In the genomic region with DNA sequence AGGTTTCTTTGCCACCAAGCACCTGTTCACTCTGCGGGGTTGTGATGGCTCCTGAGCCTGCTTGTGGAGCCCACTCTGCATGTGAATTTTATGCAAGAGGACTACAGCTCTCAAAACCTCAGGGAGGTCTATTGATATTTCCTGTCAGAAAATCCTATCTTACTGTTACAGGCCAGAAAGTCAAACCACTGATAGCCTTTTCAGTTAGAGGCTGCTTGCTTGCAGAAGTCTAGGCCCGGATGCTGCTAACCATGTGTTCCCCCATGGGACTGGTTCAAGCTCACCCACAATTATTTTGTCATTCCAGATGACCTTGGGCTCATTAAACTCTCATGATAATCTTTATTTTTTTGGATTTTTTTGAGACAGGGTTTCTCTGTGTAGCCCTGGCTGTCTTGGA, we compare ENCODE assay signal across 34 mouse cellular contexts. TPM values are rescaled to one million over a fixed set of nuclear protein-coding genes. Genes with fewer than 3 reads are reported as not detected.
A peak's percentile ranks its signal among the peaks of the same experiment; 100 is the strongest.
DNase-seq lines count a peak whose midpoint lies in the region; ATAC-seq and TF ChIP-seq lines count a peak whose summit lies in the region.
"Had no signal": no experiment of that assay in that cellular context is flagged by ENCODE, and none has a peak within 500 bp of the region (broad histone marks: within the 10 kb centered on the region; RNA-seq: fewer than 3 reads in every experiment).

No protein-coding gene starts in this region.

- no peaks in the 10 kb centered on the region for H3K27me3 ChIP-seq in MEL (ENCODE audit: control insufficient read depth in 1 of 2, insufficient read depth in 2 of 2, low read length in 2 of 2)
- H3K27me3 ChIP-seq: embryonic facial prominence, embryonic 13.5 days; forebrain, embryonic 12.5 days; forebrain, embryonic 15.5 days had no signal

- peak; percentile 68 for DNase-seq in heart, adult 11 months
- DNase-seq in heart, postnatal 25 days (ENCODE audit: low spot score): no peak
- peak; percentile 78 for DNase-seq in MEL (ENCODE audit: low read depth, low spot score)
- no peak for DNase-seq in thymus, postnatal 0 days (ENCODE audit: low spot score)
- no peak for DNase-seq in gastrocnemius, postnatal 10 days
- DNase-seq: adrenal gland, postnatal 14 days; cerebellum, adult 18-20 months; cerebellum, adult 9-10 months; cerebellum, postnatal 14 days; embryo, embryonic 11 days; gastrocnemius, postnatal 36 days; heart, postnatal 36 days had no signal

- intact Hi-C loops in heart, postnatal 25 days (cut with DNase I): no loop called here

- peak overlapping the region; percentile 2; the same call in 1 of the 2 replicates for H3K27ac ChIP-seq in MEL (ENCODE audit: control insufficient read depth, low read depth, low read length)
- H3K27ac ChIP-seq: embryonic facial prominence, embryonic 10.5 days; embryonic facial prominence, embryonic 13.5 days; forebrain, embryonic 12.5 days; forebrain, embryonic 15.5 days; hindbrain, embryonic 10.5 days; hindbrain, embryonic 14.5 days; hindbrain, postnatal 0 days had no signal

- no peaks in the 10 kb centered on the region; the same call in 1 of the 2 replicates for H3K79me2 ChIP-seq in MEL (ENCODE audit: control insufficient read depth, insufficient read depth, low read length, poor library complexity)

- TF ChIP-seq EP300 in MEL (IDR thresholded peaks at IDR 0.05; ENCODE audit: low read depth in 1 of 2, low read length in 2 of 2): peak; percentile 87 to 90

- H3K9me3 ChIP-seq in MEL (replicated peaks; ENCODE audit: insufficient read depth, low read length): no peaks in the 10 kb centered on the region
- H3K9me3 ChIP-seq: embryonic facial prominence, embryonic 10.5 days; embryonic facial prominence, embryonic 13.5 days; forebrain, embryonic 15.5 days; hindbrain, embryonic 10.5 days had no signal

- no peak for TF ChIP-seq POLR2A in MEL (IDR thresholded peaks at IDR 0.05; ENCODE audit: control insufficient read depth in 1 of 2, insufficient read depth in 1 of 2, low read depth in 1 of 2, low read length in 2 of 2, poor library complexity in 1 of 2)

- H3K4me1 ChIP-seq in MEL (ENCODE audit: control insufficient read depth in 1 of 2, insufficient read depth in 2 of 2, low read length in 2 of 2): peaks cover 17 to 29% of the 10 kb centered on the region in 2 experiments
- H3K4me1 ChIP-seq: embryonic facial prominence, embryonic 13.5 days; forebrain, embryonic 12.5 days; forebrain, embryonic 15.5 days had no signal

- TF ChIP-seq RAD21 in MEL (IDR thresholded peaks at IDR 0.05; ENCODE audit: low read depth, low read length): no peak

- H3K4me3 ChIP-seq in MEL (ENCODE audit: control insufficient read depth in 1 of 2, insufficient read depth in 1 of 2, low read depth in 2 of 2, low read length in 2 of 2): no peak overlapping the region
- H3K4me3 ChIP-seq: embryonic facial prominence, embryonic 10.5 days; embryonic facial prominence, embryonic 13.5 days; erythroblast, embryonic 14.5 days; forebrain, embryonic 12.5 days; forebrain, embryonic 15.5 days; hindbrain, embryonic 10.5 days had no signal

- peak; percentile 22 for ATAC-seq in megakaryocyte progenitor cell, adult 5-6 weeks (replicated peaks; ENCODE audit: poor library complexity)
- ATAC-seq in cerebellum, adult (ENCODE audit: insufficient number of reproducible peaks, low FRiP score, low TSS enrichment): no peak
- ATAC-seq: CD4-positive, CD25-positive, alpha-beta regulatory T cell, adult 4 months; forebrain, embryonic 15.5 days; hindbrain, postnatal 0 days; inflammation-experienced regulatory T-cells, adult 6 months; intestine, postnatal 0 days had no signal

- peaks cover 0 to 20% of the 10 kb centered on the region in 2 experiments; a peak in 2 of 4 replicates for H3K36me3 ChIP-seq in MEL (ENCODE audit: control insufficient read depth in 1 of 2, insufficient read depth in 2 of 2, low read length in 2 of 2)
- H3K36me3 ChIP-seq: embryonic facial prominence, embryonic 10.5 days; embryonic facial prominence, embryonic 13.5 days; forebrain, embryonic 12.5 days; forebrain, embryonic 15.5 days; hindbrain, embryonic 10.5 days had no signal

- no peak overlapping the region for H3K9ac ChIP-seq in MEL (ENCODE audit: control insufficient read depth, low read depth, low read length, poor library complexity, severe bottlenecking)
- H3K9ac ChIP-seq: embryonic facial prominence, embryonic 13.5 days; forebrain, embryonic 12.5 days; forebrain, embryonic 15.5 days; hindbrain, embryonic 14.5 days had no signal

- TF ChIP-seq CTCF in MEL (IDR thresholded peaks at IDR 0.05 in 2 of 3, conservative IDR thresholded peaks at IDR 0.05 in 1 of 3; ENCODE audit: control insufficient read depth in 1 of 3, insufficient read depth in 1 of 3, low read depth in 2 of 3, low read length in 3 of 3, poor library complexity in 1 of 3, severe bottlenecking in 1 of 3): no peak

TF ChIP-seq in MEL, 35 proteins besides CTCF, POLR2A, EP300 and RAD21 (continues in another document):
- TF ChIP-seq MAX (IDR thresholded peaks at IDR 0.05; ENCODE audit: low read length): peak; percentile 61
- TF ChIP-seq ETS1 (IDR thresholded peaks at IDR 0.05; ENCODE audit: low read depth, low read length): peak; percentile 56; the same call in 1 of the 2 replicates
- TF ChIP-seq SMC3 (IDR thresholded peaks at IDR 0.05; ENCODE audit: low read depth, low read length): no peak
- TF ChIP-seq USF1 (IDR thresholded peaks at IDR 0.05; ENCODE audit: low read depth, low read length): no peak
- no peak for TF ChIP-seq UBTF (IDR thresholded peaks at IDR 0.05; ENCODE audit: borderline replicate concordance, insufficient read depth, low read depth, low read length)
- no peak for TF ChIP-seq MAZ (IDR thresholded peaks at IDR 0.05; ENCODE audit: low read depth, low read length)
- TF ChIP-seq E2F4 (IDR thresholded peaks at IDR 0.05; ENCODE audit: borderline replicate concordance, low read depth, low read length): no peak
- TF ChIP-seq ZNF384 (IDR thresholded peaks at IDR 0.05; ENCODE audit: low read depth, low read length): no peak
- no peak for TF ChIP-seq ZKSCAN1 (IDR thresholded peaks at IDR 0.05; ENCODE audit: low read depth, low read length)
- no peak for TF ChIP-seq ZMIZ1 (IDR thresholded peaks at IDR 0.05; ENCODE audit: low read depth, low read length)
- TF ChIP-seq TAL1 (IDR thresholded peaks at IDR 0.05; ENCODE audit: low read length): peak; percentile 45
- no peak for TF ChIP-seq GABPA (IDR thresholded peaks at IDR 0.05; ENCODE audit: low read depth, low read length)
- TF ChIP-seq TCF12 (IDR thresholded peaks at IDR 0.05; ENCODE audit: low read depth, low read length): peak; percentile 89
- TF ChIP-seq HCFC1 (IDR thresholded peaks at IDR 0.05; ENCODE audit: low read depth, low read length): 0 out of 2 replicates have a peak, but pooled peaks have one; percentile 50
- TF ChIP-seq MEF2A (IDR thresholded peaks at IDR 0.05; ENCODE audit: extremely low read depth, insufficient replicate concordance, low read depth, low read length, poor library complexity, severe bottlenecking): no peak
- TF ChIP-seq MYB (IDR thresholded peaks at IDR 0.05; ENCODE audit: low read depth, low read length): peak; percentile 75; the same call in 1 of the 2 replicates
- 0 out of 2 replicates have a peak, but pooled peaks have one; percentile 30 for TF ChIP-seq TBP (IDR thresholded peaks at IDR 0.05; ENCODE audit: low read depth, low read length)
- peak; percentile 30; the same call in 1 of the 2 replicates for TF ChIP-seq SIN3A (IDR thresholded peaks at IDR 0.05; ENCODE audit: low read length)
- TF ChIP-seq RCOR1 (IDR thresholded peaks at IDR 0.05; ENCODE audit: low read depth, low read length): peak; percentile 65
- TF ChIP-seq MYC (IDR thresholded peaks at IDR 0.05; ENCODE audit: low read depth, low read length): no peak
- peak; percentile 78 for TF ChIP-seq GATA1 (IDR thresholded peaks at IDR 0.05; ENCODE audit: low read depth, low read length)
- TF ChIP-seq NRF1 (IDR thresholded peaks at IDR 0.05; ENCODE audit: insufficient read depth, low read depth, low read length, poor library complexity, severe bottlenecking): no peak
- no peak for TF ChIP-seq CHD2 (IDR thresholded peaks at IDR 0.05; ENCODE audit: low read length)
- no peak for TF ChIP-seq USF2 (IDR thresholded peaks at IDR 0.05; ENCODE audit: borderline replicate concordance in 1 of 2, insufficient read depth in 1 of 2, low read depth in 1 of 2, low read length in 2 of 2)
- 0 out of 2 replicates have a peak, but pooled peaks have one; percentile 25 for TF ChIP-seq MXI1 (IDR thresholded peaks at IDR 0.05; ENCODE audit: low read depth, low read length)

RNA-seq across cellular contexts. Expression of a gene that starts 19.1 kb away (rescaled TPM):
- 10 to 100 TPM; 10.6 to 10.9 TPM for total RNA-seq in heart, postnatal 25 days (2021)
- 0.19 and 0.42 TPM in 2 replicates for total RNA-seq in MEL (2012; rRNA removed)
- under 1 TPM in 1 of 2 experiments, not detected in 1; 0.52 TPM for polyA plus RNA-seq in MEL (2012; ENCODE audit: insufficient read depth in 1 of 2, insufficient read length in 2 of 2, low read depth in 1 of 2, low replicate concordance in 2 of 2, missing spikeins in 1 of 2)
- total RNA-seq in megakaryocyte progenitor cell, adult 5-6 weeks (2015): 89.0 and 92.0 TPM in 2 replicates
- 53.6 and 54.6 TPM in 2 replicates for total RNA-seq in megakaryocyte progenitor cell, adult 5-6 weeks (2017)
- polyA plus RNA-seq in thymus, postnatal 0 days (2015; fragmentation: Nextera tagmentation; extraction: Ambion mirVana): 27.4 and 30.4 TPM in 2 replicates
- total RNA-seq in gastrocnemius, postnatal 10 days (2021): 10 to 100 TPM; 12.3 to 14.5 TPM

RNA-seq across cellular contexts. Expression of a gene that starts 34.5 kb away (rescaled TPM):
- not detected for total RNA-seq in heart, postnatal 25 days (2021)
- total RNA-seq in MEL (2012; rRNA removed): 0.12 and 0.13 TPM in 2 replicates
- polyA plus RNA-seq in MEL (2012; ENCODE audit: insufficient read depth in 1 of 2, insufficient read length in 2 of 2, low read depth in 1 of 2, low replicate concordance in 2 of 2, missing spikeins in 1 of 2): under 1 TPM in 1 of 2 experiments, not detected in 1; 0.15 TPM
- not detected in 2 replicates for total RNA-seq in megakaryocyte progenitor cell, adult 5-6 weeks (2015)
- total RNA-seq in megakaryocyte progenitor cell, adult 5-6 weeks (2017): 0.14 TPM in 1 of 2 replicates, not detected in the other
- polyA plus RNA-seq in thymus, postnatal 0 days (2015; fragmentation: Nextera tagmentation; extraction: Ambion mirVana): 0.08 and 0.18 TPM in 2 replicates
- not detected for total RNA-seq in gastrocnemius, postnatal 10 days (2021)
- total RNA-seq: adrenal gland, adult 18-20 months; adrenal gland, postnatal 14 days; adrenal gland, postnatal 4 days; gastrocnemius, adult 8-10 months; gastrocnemius, postnatal 36 days; granulocyte monocyte progenitor cell, adult 5-6 weeks; heart, adult 8-10 months; heart, postnatal 36 days; hindbrain, postnatal 0 days had no signal
- polyA plus RNA-seq: brain, embryonic 14.5 days; embryonic facial prominence, embryonic 10.5 days; embryonic facial prominence, embryonic 13.5 days; erythroblast, embryonic 14.5 days; forebrain, embryonic 12.5 days; forebrain, embryonic 15.5 days; heart, embryonic 11.5 days; heart, embryonic 14.5 days; heart, postnatal 0 days; hindbrain, embryonic 10.5 days; hindbrain, embryonic 14.5 days; hindbrain, postnatal 0 days; intestine, postnatal 0 days had no signal

RNA-seq across cellular contexts. Expression of a gene that starts 39.1 kb away (rescaled TPM):
- total RNA-seq in heart, postnatal 25 days (2021): 10 to 100 TPM; 11.4 to 13.4 TPM
- total RNA-seq in MEL (2012; rRNA removed): 0.31 and 0.72 TPM in 2 replicates
- polyA plus RNA-seq in MEL (2012; ENCODE audit: insufficient read depth in 1 of 2, insufficient read length in 2 of 2, low read depth in 1 of 2, low replicate concordance in 2 of 2, missing spikeins in 1 of 2): under 1 TPM in 1 of 2 experiments, not detected in 1; 0.42 TPM
- total RNA-seq in megakaryocyte progenitor cell, adult 5-6 weeks (2015): 23.4 and 27.3 TPM in 2 replicates
- total RNA-seq in megakaryocyte progenitor cell, adult 5-6 weeks (2017): 19.2 and 22.9 TPM in 2 replicates
- polyA plus RNA-seq in thymus, postnatal 0 days (2015; fragmentation: Nextera tagmentation; extraction: Ambion mirVana): 25.4 and 26.8 TPM in 2 replicates
- 10 to 100 TPM; 14.1 to 14.4 TPM for total RNA-seq in gastrocnemius, postnatal 10 days (2021)
- total RNA-seq: hindbrain, postnatal 0 days had no signal
- polyA plus RNA-seq: erythroblast, embryonic 14.5 days had no signal

Comparison
In these comparisons a context has a peak if more than half of its experiments do, and no peak if none do; other contexts are left out.
1. DNase-seq: peak in heart, adult 11 months (single experiment) and MEL (single experiment); none in heart, postnatal 25 days (single experiment), thymus, postnatal 0 days (single experiment) and gastrocnemius, postnatal 10 days (single experiment).